Mouse (Mus musculus): ENCODE measurements around the gene H1fnt. TPM values are rescaled to one million over a fixed set of nuclear protein-coding genes. Genes with fewer than 3 reads are reported as not detected.

The H1fnt gene
- not detected in 2 replicates for polyA plus RNA-seq (2012; rRNA removed)

DNA sequence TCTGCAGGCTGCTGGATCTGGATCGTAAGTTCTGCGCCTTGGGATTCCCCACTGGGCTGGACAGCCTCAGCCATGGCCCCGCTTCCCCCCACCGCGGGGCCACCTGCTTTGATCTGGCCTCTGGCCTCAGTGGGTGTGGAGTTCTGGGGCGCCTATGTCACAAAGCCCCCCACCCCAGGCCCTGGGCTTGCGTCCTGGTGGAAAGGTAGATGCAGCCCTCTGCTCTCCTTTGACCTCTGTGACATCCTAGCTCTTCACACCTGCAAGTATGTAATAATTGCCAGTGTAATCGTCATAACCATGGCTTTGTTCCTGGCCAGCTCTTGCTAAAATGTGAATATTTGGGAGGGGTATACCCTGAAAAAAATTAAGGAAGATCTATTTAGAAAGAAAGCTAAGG, at the start of gene H1fnt:
H1fnt (minus strand) TSS at position 101 of the 400 bp plus-strand sequence.
- H3K27ac ChIP-seq (ENCODE audit: insufficient read depth, low read length), result no peak within 1 kb of the TSS
- H3K4me3 ChIP-seq (ENCODE audit: extremely low read depth, insufficient read depth, insufficient read length), result no peak within 1 kb of the TSS
- TF ChIP-seq POLR2A (IDR thresholded peaks at IDR 0.05; ENCODE audit: low read depth, low read length), result no peak
- TF ChIP-seq CTCF (IDR thresholded peaks at IDR 0.05; ENCODE audit: extremely low read depth, insufficient read depth, insufficient read length, insufficient replicate concordance), result no peak
- no peaks in the 10 kb centered on the region for H3K36me3 ChIP-seq (ENCODE audit: control insufficient read depth, insufficient read depth, low read length)
- DNase-seq (ENCODE audit: low read depth in 1 of 2, low spot score in 2 of 2), result no peak
- WGBS, result 92% methylated on average over 8 of the region's 8 CpGs
- H3K27me3 ChIP-seq (ENCODE audit: control insufficient read depth, insufficient read depth, low read length), result no peaks in the 10 kb centered on the region
- H3K4me1 ChIP-seq (ENCODE audit: control insufficient read depth, insufficient read depth, insufficient read length), result no peaks in the 10 kb centered on the region

DNA sequence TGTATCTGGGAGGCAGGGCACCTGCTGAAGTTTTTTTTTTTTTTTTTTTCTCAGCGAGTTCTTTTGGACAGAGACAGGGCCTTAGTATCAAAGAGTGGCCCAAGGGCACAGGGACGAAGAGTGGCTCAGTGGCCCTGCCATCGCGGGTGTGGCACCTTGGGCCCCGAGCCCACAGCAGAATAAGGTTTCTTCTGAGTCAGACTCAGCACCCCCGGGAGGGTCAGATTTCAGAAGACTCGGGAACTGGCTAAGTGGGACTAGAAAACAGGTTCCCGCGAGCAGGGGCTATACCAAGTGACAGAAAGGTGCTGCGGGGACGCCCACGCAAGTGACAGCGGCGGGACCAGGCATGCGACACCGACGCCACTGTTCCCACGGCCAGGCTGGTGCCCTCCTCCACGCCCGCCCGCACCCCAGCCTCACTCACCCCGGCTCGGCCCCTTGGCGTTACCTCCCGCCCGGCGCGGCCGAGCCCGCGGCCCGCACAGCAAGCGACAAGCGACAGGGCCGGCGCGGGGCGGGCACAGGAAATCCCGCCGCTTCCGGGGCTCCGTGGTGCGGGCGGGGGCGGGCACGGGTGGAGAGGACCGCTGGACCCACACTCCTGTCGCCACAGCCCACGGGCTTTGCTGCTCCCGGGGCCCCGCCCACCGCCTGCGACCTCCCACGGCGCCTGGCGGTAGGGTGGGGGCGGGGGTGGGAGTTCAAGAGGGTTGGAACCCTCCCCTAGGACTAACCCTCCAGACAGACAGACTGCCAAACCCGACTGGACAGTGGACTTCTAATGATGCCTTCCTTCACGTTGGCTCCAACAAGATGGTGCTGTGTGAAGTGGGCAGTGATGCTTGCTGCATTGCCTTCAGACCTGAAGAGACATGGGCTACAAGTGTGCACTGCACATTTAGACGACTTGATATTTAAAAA, 38.8 kb upstream of the H1fnt start, which contains the start of gene Zfp641:
Zfp641 (minus strand) TSS at position 534 of the 924 bp plus-strand sequence.
- H3K27ac ChIP-seq (ENCODE audit: insufficient read depth, low read length), result no peak within 1 kb of the TSS
- no peak for DNase-seq (ENCODE audit: low read depth in 1 of 2, low spot score in 2 of 2)
- peak within 1 kb of the TSS; percentile 24; the same call in 1 of the 2 replicates for H3K4me3 ChIP-seq (ENCODE audit: extremely low read depth, insufficient read depth, insufficient read length)
- no peaks in the 10 kb centered on the region for H3K36me3 ChIP-seq (ENCODE audit: control insufficient read depth, insufficient read depth, low read length)
- peaks cover 7% of the 10 kb centered on the region for H3K27me3 ChIP-seq (ENCODE audit: control insufficient read depth, insufficient read depth, low read length)
- 7% methylated on average over 50 of the region's 60 CpGs for WGBS
- no peak for TF ChIP-seq CTCF (IDR thresholded peaks at IDR 0.05; ENCODE audit: extremely low read depth, insufficient read depth, insufficient read length, insufficient replicate concordance)
- no peak for TF ChIP-seq POLR2A (IDR thresholded peaks at IDR 0.05; ENCODE audit: low read depth, low read length)
- H3K4me1 ChIP-seq (ENCODE audit: control insufficient read depth, insufficient read depth, insufficient read length), result peaks cover 3% of the 10 kb centered on the region; the same call in 1 of the 2 replicates

DNA sequence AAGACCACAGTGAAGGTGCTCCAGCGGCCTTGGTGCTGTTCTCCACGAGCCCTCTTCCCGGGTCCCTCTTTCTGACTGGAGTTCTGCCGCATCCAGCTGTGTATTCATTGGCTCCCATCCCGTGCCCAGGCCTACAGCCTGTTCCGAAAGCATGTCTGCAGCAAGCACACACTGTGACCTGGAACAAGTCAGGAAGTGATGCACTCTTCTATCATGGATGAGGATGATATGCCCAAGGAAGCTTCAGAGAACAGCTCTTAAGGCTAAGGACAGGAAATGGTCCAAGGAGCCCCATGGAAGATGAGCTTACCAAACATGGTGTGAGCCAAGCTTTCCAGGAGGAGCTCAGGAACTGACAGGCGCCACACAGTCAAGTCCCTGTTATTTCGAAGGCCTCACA, 36.6 kb upstream of the H1fnt start:
- H3K4me1 ChIP-seq (ENCODE audit: control insufficient read depth, insufficient read depth, insufficient read length), result peaks cover 3% of the 10 kb centered on the region; the same call in 1 of the 2 replicates
- H3K27ac ChIP-seq (ENCODE audit: insufficient read depth, low read length), result no peak overlapping the region
- no peaks in the 10 kb centered on the region for H3K36me3 ChIP-seq (ENCODE audit: control insufficient read depth, insufficient read depth, low read length)
- H3K4me3 ChIP-seq (ENCODE audit: extremely low read depth, insufficient read depth, insufficient read length), result no peak overlapping the region
- TF ChIP-seq POLR2A (IDR thresholded peaks at IDR 0.05; ENCODE audit: low read depth, low read length) (no peak), CTCF (IDR thresholded peaks at IDR 0.05; ENCODE audit: extremely low read depth, insufficient read depth, insufficient read length, insufficient replicate concordance) (no peak)
- 86% methylated on average over 8 of the region's 8 CpGs for WGBS
- no peak for DNase-seq (ENCODE audit: low read depth in 1 of 2, low spot score in 2 of 2)
- H3K27me3 ChIP-seq (ENCODE audit: control insufficient read depth, insufficient read depth, low read length), result peaks cover 7% of the 10 kb centered on the region

DNA sequence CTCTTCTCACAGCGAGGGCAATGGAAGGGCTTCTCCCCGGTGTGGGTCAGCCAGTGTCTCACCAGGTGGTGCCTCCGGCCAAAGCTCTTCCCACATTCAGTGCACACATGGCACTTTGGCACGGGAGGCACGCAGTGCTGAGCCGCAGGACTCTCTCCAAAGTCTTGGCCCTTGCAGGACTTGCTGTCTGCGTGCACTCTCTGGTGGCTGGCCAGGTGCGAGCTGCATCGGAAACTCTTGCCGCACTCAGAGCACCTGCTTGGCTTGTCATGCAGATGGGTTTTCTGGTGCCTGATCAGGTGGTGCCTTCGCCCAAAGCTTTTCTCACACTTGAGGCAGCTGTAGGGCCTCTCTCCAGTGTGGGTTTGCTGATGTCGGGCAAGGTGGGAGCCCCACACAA, 31.5 kb upstream of the H1fnt start:
- no peak overlapping the region for H3K27ac ChIP-seq (ENCODE audit: insufficient read depth, low read length)
- no peaks in the 10 kb centered on the region for H3K36me3 ChIP-seq (ENCODE audit: control insufficient read depth, insufficient read depth, low read length)
- no peaks in the 10 kb centered on the region for H3K4me1 ChIP-seq (ENCODE audit: control insufficient read depth, insufficient read depth, insufficient read length)
- H3K27me3 ChIP-seq (ENCODE audit: control insufficient read depth, insufficient read depth, low read length), result no peaks in the 10 kb centered on the region
- TF ChIP-seq CTCF (IDR thresholded peaks at IDR 0.05; ENCODE audit: extremely low read depth, insufficient read depth, insufficient read length, insufficient replicate concordance), result no peak
- 80% methylated on average over 12 of the region's 12 CpGs for WGBS
- no peak for DNase-seq (ENCODE audit: low read depth in 1 of 2, low spot score in 2 of 2)
- H3K4me3 ChIP-seq (ENCODE audit: extremely low read depth, insufficient read depth, insufficient read length), result no peak overlapping the region

DNA sequence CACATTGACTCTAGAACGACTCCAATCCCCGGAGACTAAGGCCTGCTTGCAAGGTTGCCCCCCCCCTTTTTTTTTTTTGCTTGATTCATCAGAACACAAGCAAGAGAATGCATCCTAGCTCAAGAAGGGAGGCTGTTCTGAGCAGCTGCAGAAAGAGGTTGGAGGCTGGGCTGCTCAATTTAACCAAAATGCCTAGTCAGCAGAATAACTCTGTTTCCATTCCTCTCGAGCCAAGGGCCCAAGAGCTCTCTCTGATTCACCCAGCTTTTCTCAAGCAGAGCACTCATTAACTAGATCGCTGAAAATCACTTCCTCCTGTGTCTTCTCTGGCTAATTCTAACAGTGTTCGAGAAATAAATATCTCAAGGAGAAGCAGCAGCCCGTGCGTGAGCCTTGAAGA, 29.3 kb upstream of the H1fnt start:
- DNase-seq (ENCODE audit: low read depth in 1 of 2, low spot score in 2 of 2), result no peak
- H3K36me3 ChIP-seq (ENCODE audit: control insufficient read depth, insufficient read depth, low read length), result no peaks in the 10 kb centered on the region
- no peaks in the 10 kb centered on the region for H3K27me3 ChIP-seq (ENCODE audit: control insufficient read depth, insufficient read depth, low read length)
- no peak overlapping the region for H3K27ac ChIP-seq (ENCODE audit: insufficient read depth, low read length)
- WGBS, result 72% methylated on average over 7 of the region's 7 CpGs
- H3K4me1 ChIP-seq (ENCODE audit: control insufficient read depth, insufficient read depth, insufficient read length), result no peaks in the 10 kb centered on the region
- H3K4me3 ChIP-seq (ENCODE audit: extremely low read depth, insufficient read depth, insufficient read length), result no peak overlapping the region
- no peak for TF ChIP-seq POLR2A (IDR thresholded peaks at IDR 0.05; ENCODE audit: low read depth, low read length)

DNA sequence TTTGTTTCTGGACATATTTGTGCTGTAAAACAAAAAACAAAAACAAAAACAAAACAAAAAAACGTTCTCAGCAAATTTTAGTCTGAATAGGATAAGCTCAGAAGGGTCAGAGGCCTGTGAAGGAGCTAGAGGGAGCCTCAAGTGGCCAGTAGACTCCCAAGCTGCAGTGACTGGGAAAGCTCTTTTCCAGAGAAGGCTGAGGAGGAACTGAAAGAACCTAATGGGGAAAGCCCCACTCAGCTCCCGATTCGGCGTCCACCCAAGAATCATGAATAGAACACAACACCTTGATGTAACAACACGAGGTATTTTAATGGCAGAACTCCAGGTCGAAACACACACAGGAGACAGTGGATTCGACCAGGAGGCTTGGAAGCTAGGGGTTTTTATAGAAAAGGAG, 683 bp upstream of the H1fnt start:
- Histone ChIP-seq H3K27ac (ENCODE audit: insufficient read depth, low read length) (no peak overlapping the region), H3K36me3 (ENCODE audit: control insufficient read depth, insufficient read depth, low read length) (no peaks in the 10 kb centered on the region), H3K4me3 (ENCODE audit: extremely low read depth, insufficient read depth, insufficient read length) (no peak overlapping the region), H3K4me1 (ENCODE audit: control insufficient read depth, insufficient read depth, insufficient read length) (no peaks in the 10 kb centered on the region), H3K27me3 (ENCODE audit: control insufficient read depth, insufficient read depth, low read length) (no peaks in the 10 kb centered on the region)
- TF ChIP-seq CTCF (IDR thresholded peaks at IDR 0.05; ENCODE audit: extremely low read depth, insufficient read depth, insufficient read length, insufficient replicate concordance) (no peak), POLR2A (IDR thresholded peaks at IDR 0.05; ENCODE audit: low read depth, low read length) (no peak)
- no peak for DNase-seq (ENCODE audit: low read depth in 1 of 2, low spot score in 2 of 2)
- 84% methylated on average over 7 of the region's 7 CpGs for WGBS

DNA sequence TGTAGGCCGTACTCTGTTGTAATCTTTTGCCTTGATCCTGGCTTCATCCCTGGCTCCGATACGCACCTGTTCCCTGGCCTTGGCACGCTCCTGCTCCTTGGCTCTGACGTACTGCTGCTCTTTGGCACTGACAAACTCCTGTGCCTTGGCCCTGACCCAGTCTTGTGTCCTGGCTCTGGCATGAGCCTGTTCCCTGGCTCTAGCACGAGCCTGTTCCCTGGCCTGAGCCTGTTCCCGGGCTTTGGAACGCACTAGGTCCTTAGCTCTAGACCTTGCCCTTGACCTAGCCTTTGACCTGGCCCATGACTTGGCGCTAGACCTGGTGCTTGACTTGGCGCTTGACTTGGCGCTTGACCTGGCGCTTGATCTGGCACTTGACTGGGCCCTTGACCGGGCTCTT, 822 bp downstream of the H1fnt start:
- DNase-seq (ENCODE audit: low read depth in 1 of 2, low spot score in 2 of 2), result no peak
- TF ChIP-seq POLR2A (IDR thresholded peaks at IDR 0.05; ENCODE audit: low read depth, low read length) (no peak), CTCF (IDR thresholded peaks at IDR 0.05; ENCODE audit: extremely low read depth, insufficient read depth, insufficient read length, insufficient replicate concordance) (no peak)
- H3K36me3 ChIP-seq (ENCODE audit: control insufficient read depth, insufficient read depth, low read length), result no peaks in the 10 kb centered on the region
- 93% methylated on average over 13 of the region's 13 CpGs for WGBS
- no peak overlapping the region for H3K4me3 ChIP-seq (ENCODE audit: extremely low read depth, insufficient read depth, insufficient read length)
- no peaks in the 10 kb centered on the region for H3K4me1 ChIP-seq (ENCODE audit: control insufficient read depth, insufficient read depth, insufficient read length)
- no peaks in the 10 kb centered on the region for H3K27me3 ChIP-seq (ENCODE audit: control insufficient read depth, insufficient read depth, low read length)
- H3K27ac ChIP-seq (ENCODE audit: insufficient read depth, low read length), result no peak overlapping the region
